Mouse (Mus musculus) liver, embryonic 14.5 days (tissue): ENCODE measurements around the gene Megf11.

Experiments used
- CTCF ChIP-seq: IDR thresholded peaks from 2 replicates; pipeline ENCODE4 v1.5.1; 2016; ENCODE audit warnings: antibody characterized with exemption, low read depth, control low read depth
- EP300 ChIP-seq: IDR thresholded peaks from 2 replicates; pipeline ENCODE4 v1.6.1; 2016; ENCODE audit warnings: antibody characterized with exemption, low read depth

DNA sequence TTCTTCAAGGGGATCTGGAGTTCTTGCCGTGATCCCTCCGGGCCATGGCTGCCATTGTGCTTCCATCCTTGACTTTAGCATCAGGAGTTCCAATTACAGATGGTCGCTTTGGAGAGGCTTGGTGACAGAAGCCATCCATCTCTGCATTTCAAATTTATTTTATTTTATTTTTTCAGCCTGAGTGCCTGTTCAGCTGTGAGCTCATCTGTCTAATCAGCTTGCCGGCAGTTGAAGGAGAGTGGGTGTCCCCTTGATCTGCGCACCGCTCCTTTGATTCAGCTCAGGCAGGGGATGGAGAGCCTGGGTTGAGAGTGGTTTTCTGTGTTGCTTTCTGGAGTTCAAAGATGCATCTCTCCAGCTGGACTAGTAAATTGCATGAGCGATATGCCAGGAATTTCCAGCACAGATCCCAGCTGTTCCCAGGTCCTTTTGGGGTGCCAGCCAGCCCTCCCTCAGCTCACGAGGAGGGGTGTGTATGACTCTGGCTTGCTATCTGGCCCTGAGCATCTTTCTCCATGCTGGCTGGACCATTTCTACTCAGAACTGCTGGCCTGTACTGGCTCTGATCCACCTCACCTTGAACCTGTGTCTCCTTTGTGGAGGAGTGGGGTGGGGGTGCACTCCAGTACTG is 36.7 kb downstream of the Megf11 start:
- TF ChIP-seq EP300 (no peak), CTCF (no peak)
